Mouse (Mus musculus) layer of hippocampus, postnatal 25 days (tissue): ENCODE data around the gene Sema4g. TPM values are rescaled to one million over a fixed set of nuclear protein-coding genes. Genes with fewer than 3 reads are reported as not detected.
"Not testable (repeated sequence)": the region's sequence is repeated elsewhere in the genome, so short reads cannot be mapped to it uniquely, and the experiment has no call there.

Experiments
- DNase-seq, 2 experiments: peaks; one replicate each; pipeline ENCODE4 v3.0.0; 2022; ENCODE audit warnings: mixed read lengths in 2 of 2, low spot score in 1 of 2; ENCODE audit errors: extremely low spot score in 1 of 2
- total RNA-seq, 2 experiments: library from RNA; stranded (reverse); gene quantifications; 2 replicates each; pipeline ENCODE4 v1.2.3; 2021

The Sema4g gene
- total RNA-seq, 2 experiments from 2014 or later: 24.8 to 29.1 TPM

DNA sequence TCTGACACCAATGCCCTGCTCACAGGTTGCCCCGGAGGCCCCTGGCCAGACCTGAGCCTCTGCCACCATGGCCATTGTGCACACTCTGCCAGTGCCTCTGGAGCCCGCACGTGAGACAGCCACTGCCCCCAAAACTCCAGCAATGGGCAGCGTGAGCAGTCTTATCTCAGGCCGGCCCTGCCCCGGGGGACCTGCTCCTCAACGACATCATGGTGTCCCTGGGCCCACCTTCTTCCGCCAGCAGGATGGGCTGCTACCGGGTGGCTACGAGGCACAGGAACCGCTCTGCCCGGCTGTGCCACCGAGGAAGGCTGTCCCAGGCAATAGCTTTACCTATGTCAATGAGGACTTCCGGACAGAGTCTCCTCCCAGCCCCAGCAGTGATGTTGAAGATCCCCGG, 32.5 kb downstream of the Sema4g start:
- no peak for DNase-seq

DNA sequence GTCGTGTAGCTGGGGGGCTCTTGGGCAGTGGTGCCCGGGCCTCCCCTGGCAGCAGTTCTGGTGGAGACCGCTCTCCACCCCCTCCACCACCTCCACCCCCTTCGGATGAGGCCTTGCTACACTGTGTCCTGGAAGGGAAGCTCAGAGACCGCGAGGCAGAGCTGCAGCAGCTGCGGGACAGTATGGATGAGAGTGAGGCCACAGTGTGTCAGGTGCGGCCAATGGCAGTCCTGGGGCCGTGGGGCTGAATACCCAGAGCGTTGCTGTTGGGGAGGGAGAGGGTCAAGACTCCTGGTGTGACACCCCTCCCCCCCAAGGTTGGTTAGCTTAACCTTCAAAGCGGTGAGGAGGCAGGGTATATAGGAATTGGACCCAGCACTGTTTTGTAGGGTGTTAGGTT, 35.1 kb downstream of the Sema4g start:
- DNase-seq: no peak

DNA sequence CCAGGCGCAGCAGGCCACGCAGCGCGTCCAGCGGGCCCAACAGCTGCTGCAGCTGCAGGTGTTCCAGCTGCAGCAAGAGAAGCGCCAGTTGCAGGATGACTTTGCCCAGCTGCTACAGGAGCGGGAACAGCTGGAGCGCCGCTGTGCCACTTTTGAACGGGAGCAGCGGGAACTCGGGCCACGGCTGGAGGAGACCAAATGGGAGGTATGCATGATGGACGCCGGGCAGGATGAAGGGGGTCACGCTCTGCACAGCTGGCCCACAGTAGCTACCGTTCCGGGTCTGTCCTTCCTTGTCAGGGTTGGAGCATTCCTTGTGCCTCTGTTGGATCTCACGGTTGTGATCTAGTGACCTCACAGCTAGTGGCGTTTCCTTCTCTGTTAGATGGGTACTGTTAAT, 35.9 kb downstream of the Sema4g start:
- DNase-seq: no peak

DNA sequence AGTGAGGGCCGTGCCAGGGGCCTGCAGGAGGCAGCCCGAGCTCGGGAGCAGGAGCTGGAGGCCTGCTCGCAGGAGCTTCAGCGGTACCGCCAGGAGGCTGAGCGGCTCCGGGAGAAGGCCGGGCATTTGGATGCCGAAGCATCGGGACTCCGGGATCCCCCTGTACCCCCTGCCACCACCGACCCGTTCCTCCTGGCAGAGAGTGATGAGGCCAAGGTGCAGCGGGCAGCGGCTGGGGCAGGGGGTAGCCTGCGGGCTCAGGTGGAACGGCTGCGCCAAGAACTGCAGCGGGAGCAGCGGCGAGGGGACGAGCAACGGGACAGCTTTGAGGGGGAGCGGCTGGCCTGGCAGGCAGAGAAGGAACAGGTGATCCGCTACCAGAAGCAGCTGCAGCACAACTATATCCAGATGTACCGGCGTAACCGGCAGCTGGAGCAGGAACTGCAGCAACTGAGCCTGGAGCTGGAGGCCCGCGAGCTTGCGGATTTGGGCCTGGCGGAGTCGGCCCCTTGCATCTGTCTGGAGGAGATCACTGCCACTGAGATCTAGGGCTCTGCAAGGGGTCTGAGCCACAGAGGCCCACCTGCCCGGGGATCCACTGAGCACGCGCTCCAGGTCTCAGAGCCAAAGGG, 37.2 kb downstream of the Sema4g start:
- no peak for DNase-seq

DNA sequence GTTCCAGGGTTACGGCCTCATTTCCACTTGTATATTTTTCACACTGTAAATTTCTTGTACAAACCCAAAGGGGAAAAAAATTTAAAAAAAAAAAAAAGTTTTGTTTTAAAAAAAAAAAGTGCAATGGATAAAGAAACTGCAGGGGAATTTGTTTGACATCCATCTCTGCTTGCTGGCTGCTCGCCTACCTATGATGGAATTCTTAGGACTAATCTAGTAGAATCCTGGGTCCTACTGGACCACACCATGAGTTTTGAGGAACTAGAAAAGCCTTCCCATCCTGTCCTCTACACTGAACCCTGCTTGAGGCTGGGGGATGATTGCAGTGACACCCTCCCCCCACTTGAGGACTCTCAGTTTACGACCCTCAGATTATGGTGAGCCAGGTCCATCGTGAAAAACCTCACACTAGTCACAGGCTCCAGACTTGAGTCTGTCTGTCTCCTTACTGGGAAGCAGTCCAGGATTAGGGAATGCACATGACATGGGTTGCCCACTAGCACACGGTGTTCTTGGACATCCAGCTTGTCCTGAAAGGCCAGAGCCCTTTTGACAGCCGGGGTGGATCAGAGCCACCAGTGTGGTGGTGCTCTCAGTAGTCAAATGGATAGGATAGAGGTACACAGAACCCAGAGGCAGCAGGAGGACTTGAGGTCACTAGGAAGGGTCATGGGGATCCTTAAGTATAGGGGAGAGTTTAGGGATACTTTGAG, 38.2 kb downstream of the Sema4g start:
- DNase-seq: no peak

DNA sequence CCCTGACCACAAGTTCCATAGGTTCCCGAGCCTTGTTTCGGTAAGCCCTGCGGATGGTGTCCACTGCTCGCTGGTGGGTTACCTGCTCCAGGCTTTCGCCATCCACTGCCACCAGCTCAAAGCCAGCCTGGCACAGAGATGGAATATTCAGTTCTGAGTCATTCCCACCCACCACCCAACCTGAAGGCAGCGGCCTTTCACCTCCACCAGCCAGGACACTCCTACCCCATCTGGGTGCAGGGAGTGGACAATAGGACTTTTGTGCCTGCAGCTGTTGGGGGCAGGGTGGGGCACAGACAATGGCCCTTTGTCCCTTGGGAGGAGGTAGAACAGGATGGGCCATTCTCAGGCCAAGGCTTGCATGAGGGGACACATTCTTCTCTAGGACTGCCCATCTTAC, 38.9 kb downstream of the Sema4g start:
- DNase-seq: no peak

DNA sequence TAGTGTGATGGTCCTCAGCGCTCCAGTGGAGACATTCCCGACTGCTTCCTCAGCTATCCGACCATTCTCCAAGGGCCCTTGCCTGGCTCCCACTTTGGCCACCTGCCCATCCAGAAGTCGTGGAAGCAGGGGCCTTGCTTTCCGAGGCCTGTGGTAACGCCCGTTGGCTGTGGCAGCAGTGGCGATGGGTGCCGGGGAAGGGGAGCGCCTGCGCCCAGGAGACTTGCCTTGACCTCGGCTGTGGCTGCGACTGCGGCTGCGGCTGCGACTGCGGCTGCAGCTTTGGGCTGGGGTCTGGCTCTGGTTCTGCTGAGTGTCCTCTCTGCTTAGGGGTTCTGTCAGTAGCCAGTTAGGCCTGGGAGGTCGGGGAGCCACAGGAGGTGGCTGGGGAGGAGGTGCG, 39.8 kb downstream of the Sema4g start:
- no peak for DNase-seq

DNA sequence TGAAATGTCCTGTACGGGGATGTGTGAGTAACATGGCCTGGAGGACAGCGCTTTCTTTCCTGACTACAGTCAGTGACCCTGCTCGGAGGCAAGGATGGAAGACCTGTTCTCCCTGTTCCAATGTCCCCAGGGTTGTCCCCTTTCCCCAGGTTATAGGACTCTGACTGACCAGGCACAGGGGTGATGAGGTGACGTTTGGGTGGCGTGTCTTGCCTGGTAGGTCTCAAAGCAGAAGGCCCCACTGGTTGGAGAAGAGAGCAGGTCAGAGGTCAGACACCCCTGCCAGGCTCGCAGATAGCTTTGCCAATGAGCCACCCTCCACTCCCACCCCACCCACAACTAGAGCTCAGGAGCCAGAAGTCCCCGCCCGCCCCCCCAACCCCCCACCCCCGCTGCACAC, 40.7 kb downstream of the Sema4g start:
- no peak for DNase-seq

DNA sequence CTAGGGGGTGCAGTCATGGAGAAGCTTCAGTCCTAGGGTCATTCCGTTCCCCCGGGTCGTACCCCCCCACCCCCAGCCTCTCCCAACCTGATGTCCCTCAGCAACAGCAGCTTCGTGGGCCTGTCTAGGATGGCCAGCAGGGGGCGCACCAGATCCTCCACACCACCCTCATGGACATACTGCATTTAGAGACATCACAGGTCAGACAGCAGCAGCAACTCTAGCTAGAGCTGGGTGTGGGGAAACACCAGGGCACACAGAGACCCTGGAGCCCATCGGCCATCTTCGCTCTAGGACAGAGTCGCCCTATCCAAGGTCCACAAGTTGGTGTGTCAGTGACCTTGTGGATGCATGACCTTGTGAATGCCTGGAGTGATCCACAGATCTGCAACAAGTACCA, 41.2 kb downstream of the Sema4g start:
- DNase-seq: peak in 1 of 2 experiments; percentile 71

DNA sequence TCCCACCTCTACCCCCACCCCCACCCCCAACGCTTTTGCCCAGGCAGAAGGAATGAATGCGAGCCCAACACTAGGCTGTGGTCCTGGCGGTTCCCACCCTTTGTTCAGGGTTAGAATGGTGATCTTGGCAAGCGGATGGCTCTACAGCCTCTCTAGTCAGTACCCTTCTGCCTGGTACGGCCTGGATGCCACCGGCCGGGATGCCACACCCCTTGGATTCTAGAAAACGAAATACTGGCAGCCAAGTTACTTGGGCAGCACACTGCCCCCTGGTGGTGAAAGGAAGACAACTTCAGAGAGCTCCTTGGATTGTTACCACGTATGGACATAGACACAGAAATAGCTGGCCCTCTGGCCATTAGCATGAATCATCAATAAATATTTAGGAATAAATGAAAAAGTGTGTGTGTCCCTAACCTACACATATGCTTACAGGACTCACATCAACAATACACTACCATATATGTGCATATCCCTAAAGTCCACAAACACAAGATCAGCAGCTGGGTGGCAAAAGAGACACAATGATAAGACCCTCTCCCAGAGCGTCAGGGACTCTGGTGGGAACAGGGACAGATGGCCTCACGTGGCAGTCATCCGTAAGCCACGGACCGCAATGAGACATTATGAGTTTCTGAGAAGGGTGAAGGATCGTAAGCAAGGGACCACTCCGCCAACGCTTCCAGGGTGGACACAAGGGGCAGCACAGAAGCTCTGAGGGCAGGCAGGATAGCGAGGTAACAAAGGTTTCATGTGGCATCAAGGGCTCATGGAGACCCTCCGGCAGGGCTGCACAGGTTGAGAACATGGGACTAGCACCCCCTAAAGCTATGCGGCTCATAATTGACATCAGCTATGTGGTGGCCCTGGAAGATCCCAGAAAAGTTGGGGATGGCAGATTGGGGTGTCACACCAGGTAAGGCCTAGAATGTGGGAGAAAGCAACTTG, 42.1 kb downstream of the Sema4g start:
- peak in 1 of 2 experiments; percentile 77 for DNase-seq

DNA sequence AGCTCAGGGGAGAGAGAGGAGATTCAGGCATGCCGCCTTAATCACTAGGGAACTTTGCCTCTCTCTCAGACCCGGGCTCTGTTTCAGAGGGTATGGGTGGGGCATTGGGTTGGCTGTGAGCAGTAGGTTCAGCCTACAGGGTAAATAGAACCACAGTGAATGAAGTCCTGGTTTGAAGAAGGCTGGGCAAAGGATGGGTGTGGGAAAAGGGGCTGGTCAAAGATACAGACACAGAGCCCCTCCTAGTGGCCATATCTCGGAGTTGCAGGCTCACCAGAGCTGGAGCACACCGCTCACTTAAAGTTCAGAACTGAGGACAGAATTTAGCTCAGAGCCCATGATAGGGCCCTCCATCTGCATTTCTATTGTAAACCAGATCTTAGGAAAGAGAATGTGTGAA, 42.9 kb downstream of the Sema4g start:
- peak in 1 of 2 experiments; percentile 72 for DNase-seq

DNA sequence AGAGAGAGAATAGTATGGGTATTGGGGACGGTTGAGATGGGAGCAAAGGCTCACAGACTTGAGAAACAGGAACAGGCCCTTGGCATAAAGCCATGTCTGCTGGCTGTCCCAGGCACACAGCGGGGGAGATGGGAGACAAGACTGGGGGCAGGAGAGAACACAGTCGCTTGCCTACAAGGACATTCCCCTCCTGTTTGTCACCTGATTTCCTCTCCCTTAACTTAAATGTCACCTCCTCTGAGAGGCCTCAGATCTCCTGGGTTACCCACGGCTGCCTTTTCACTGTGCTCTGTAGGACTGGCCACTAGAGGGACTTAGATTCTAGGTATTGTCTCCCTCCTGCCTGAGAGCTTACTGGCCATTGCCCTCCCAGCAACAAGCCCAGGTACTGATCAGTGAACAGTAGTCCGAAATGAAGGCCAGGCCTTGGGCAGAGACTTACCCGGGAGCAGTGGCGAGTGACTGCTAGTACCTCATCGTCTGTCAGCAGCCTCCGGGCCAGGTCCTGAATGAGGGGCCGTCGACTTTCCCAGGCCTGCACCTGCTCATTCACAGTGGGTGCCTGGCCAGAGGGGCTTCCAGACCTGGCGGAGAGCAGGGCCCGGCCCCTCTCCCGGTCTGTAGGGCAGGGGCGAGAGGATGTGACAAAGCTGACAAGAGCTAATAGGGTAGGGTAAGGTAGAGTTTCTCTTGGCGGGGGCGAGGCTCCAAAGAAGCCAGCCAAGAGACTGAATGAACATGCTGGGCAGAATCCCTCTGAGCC, 43.9 kb downstream of the Sema4g start:
- DNase-seq: no peak

DNA sequence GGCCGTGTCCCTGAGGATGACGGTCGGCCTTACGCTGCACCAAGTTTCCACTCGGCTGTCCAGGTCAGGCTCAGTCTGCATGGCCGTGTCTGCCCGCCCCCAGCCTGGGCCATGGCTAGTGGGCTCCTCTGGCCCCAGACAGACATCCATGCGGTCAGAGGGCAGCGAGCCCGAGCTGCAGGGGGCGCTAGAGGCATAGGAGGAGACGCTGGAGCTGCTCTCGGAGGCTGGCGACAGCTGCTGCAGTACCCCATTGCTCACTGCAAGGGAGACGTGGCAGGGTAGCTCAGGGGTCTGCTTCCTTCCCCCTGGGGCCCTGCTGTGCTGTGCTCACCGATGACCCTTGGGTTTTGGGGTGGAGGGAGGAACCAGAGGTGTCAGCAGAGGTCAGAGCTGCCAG, 48.0 kb downstream of the Sema4g start:
- peak in 1 of 2 experiments; percentile 59 for DNase-seq

DNA sequence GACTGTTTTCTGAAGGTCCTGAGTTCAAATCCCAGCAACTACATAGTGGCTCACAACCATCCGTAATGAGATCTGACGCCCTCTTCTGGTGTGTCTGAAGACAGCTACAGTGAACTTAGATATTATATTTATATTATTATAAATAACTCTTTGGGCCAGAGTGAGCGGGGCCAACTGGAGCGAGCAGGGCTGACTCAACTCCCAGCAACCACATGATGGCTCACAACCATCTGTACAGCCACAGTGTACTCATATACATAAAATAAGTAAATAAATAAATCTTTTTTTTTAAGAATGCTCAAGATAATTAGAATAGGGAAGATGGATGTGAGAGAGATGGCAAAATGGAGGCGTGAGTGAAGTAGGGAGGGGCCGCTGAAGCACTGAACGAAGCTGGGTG, 49.3 kb downstream of the Sema4g start:
- not testable (repeated sequence) for DNase-seq

DNA sequence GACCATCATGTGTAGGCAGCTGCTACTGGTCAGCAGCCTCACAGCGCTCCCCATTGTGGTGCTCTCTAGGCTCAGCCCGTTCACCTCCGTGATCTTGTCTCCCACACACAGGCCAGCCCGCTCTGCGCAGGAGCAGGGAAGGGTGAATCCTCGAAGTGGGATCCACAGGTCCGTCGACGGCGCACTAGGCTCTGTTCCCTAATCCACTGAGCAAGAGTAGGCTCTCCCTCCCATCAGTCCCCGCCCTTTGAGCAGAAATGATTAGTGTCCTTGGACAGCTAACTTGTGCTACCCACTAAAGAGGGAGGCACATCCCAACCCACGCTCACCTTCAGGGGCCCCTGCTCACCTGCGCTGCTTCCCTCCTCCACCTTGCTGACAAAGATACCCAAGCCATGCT, 51.3 kb downstream of the Sema4g start:
- DNase-seq: no peak

DNA sequence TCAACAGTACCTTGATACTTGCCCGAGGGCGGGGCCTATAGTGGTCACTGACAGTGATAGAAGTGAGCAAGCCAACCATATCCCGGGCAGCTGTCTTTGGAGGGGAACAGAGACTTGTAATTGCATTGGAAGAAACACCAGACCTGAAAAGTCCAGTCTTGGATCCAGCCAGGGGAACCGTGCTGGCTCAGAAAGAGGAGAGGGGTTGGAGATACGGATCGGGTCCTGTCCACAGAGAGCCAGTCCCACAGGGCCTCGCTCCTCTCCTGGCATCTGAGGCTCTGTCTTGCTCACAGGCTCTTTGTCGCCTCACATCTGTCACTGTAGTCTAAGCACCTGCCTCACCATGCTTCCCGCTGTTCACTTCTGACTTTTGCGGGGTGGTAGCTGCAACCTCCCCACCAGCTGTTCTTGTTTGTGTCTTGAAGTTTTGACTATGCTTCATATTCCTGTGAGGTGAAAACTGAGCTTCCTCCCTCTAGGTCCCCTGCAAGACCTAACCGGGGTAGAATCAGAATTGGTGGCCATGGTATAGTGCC, 55.6 kb downstream of the Sema4g start:
- DNase-seq: no peak

DNA sequence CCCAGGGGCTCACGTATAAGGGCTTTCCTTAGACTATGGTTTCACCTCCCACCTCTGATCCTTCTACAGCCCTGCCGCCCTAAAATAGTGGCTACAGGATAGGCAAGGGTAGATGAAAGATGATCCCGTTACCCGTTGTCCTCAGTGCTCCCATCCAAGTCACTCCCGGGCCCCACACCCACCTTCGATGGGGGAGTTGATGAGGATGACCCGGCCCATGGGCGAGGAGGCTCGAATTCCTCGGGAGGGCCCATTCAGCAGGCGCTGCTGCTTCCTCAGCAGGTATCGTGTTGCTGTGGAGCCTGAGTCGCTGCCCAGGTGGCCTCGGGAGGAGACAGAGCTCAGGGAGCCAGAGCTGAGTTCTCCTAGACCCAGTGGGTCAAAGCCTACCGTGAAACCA, 56.3 kb downstream of the Sema4g start:
- DNase-seq: no peak

DNA sequence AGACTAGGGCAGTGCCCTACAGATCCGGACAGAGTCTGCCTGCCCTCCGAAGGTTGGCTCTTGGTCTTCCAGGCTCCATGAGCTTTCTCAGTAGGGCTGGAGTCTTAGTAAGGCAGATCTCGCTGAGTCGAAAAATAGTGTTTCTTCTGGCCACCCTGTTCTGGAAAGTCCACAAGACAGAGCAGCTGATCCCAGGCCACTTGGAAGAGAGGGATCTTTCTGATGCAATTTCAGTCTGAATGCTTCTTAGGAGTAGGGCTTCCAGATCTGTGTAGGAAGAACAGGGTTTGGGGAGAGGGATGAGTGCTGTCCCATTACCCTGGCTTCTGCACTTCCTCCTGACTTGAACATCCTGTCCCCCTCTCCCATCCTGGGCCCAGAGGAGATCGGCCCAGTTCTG, 56.8 kb downstream of the Sema4g start, which contains the start of gene Pdzd7:
TSS of gene Pdzd7 (minus strand) at position 67 of the 400 bp plus-strand sequence.
- DNase-seq: no peak

DNA sequence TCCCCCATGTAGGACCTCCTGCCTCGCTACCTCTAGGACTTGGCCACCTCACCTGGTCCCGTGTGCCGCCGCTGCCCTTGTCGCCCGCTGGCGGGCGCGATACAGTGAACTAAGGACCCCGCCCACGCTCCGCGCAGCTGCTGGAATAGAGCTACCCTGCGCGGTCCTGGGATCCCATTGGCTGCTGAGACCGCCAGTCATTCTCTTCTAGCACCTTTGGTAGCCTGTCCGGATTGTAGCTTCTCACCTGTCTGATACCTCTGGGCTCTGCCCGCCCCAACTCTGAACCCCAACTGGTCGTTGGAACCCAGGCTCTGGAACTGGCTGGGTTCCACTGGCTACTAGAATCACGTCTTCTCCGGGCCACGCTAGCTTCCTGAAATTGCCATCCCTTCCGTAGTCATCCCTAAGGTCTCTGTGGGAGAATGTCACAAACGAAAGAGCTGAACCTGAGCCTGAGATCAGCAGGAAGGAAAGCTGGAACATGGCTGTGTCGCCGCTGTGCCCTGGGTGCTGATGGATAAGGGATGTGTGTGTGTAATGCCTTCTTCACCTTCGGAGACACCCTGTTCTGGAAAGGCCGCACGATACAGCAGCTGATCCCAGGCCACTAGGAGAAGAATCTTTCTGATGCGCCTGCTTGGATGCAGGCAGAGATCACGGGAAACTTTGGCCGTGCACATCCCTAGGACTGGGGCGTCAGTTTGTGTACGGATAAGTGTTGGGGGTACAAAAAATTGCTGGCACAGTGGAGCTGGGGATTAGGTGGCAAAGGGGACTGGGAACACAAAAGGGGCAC, 57.8 kb downstream of the Sema4g start:
- DNase-seq: peak; percentile 51 to 74
